Mouse (Mus musculus): ENCODE measurements around the gene Cfap36. TPM values are rescaled to one million over a fixed set of nuclear protein-coding genes. Genes with fewer than 3 reads are reported as not detected.

The Cfap36 gene
- 10 to 100 TPM; 29.6 to 32.0 TPM for polyA plus RNA-seq (2017; shearing (Covaris generic))

- ATAC-seq = peak; percentile 100
These were observed at the start of gene Cfap36 for GRCm38 (mm10) chr11:29246883-29247650. Cfap36 (minus strand) TSS chr11:29247409.

GRCm38 (mm10) chr11:29287305-29287704 is 40.1 kb upstream of the Cfap36 start:
- ATAC-seq = no peak

GRCm38 (mm10) chr11:29286040-29286439 is 38.8 kb upstream of the Cfap36 start:
- no peak for ATAC-seq

GRCm38 (mm10) chr11:29274758-29275157 is 27.5 kb upstream of the Cfap36 start:
- no peak for ATAC-seq

GRCm38 (mm10) chr11:29267824-29268223 is 20.6 kb upstream of the Cfap36 start:
- no peak for ATAC-seq

GRCm38 (mm10) chr11:29254643-29255042 is 7.4 kb upstream of the Cfap36 start:
- ATAC-seq = no peak

GRCm38 (mm10) chr11:29248386-29248785 is 1.2 kb upstream of the Cfap36 start:
- no peak for ATAC-seq

GRCm38 (mm10) chr11:29247725-29248124 is 516 bp upstream of the Cfap36 start:
- ATAC-seq = no peak

- no peak for ATAC-seq
These were observed 1.2 kb downstream of the Cfap36 start for GRCm38 (mm10) chr11:29245988-29246387.

- no peak for ATAC-seq
These were observed 5.2 kb downstream of the Cfap36 start for GRCm38 (mm10) chr11:29241961-29242360.

GRCm38 (mm10) chr11:29239353-29239752 is 7.9 kb downstream of the Cfap36 start:
- no peak for ATAC-seq

- ATAC-seq = no peak
These were observed 8.7 kb downstream of the Cfap36 start for GRCm38 (mm10) chr11:29238551-29238950.

GRCm38 (mm10) chr11:29238047-29238446 is 9.2 kb downstream of the Cfap36 start:
- no peak for ATAC-seq

GRCm38 (mm10) chr11:29237364-29237763 is 9.8 kb downstream of the Cfap36 start:
- ATAC-seq = no peak

- ATAC-seq = no peak
These were observed 13.6 kb downstream of the Cfap36 start for GRCm38 (mm10) chr11:29233569-29233968.

GRCm38 (mm10) chr11:29228957-29229356 is 18.3 kb downstream of the Cfap36 start:
- ATAC-seq = no peak

- ATAC-seq = no peak
These were observed 22.5 kb downstream of the Cfap36 start for GRCm38 (mm10) chr11:29224754-29225153.

GRCm38 (mm10) chr11:29222310-29222709 is 24.9 kb downstream of the Cfap36 start:
- no peak for ATAC-seq

GRCm38 (mm10) chr11:29219055-29219454 is 28.2 kb downstream of the Cfap36 start:
- ATAC-seq = no peak

GRCm38 (mm10) chr11:29216196-29216595 is 31.0 kb downstream of the Cfap36 start:
- no peak for ATAC-seq

- no peak for ATAC-seq
These were observed 37.4 kb downstream of the Cfap36 start for GRCm38 (mm10) chr11:29209774-29210173.

GRCm38 (mm10) chr11:29203653-29204052 is 43.6 kb downstream of the Cfap36 start:
- ATAC-seq = no peak

- no peak for ATAC-seq
These were observed 58.2 kb downstream of the Cfap36 start for GRCm38 (mm10) chr11:29188981-29189380.

GRCm38 (mm10) chr11:29181751-29182150 is 65.5 kb downstream of the Cfap36 start:
- ATAC-seq = no peak

- no peak for ATAC-seq
These were observed 66.6 kb downstream of the Cfap36 start for GRCm38 (mm10) chr11:29180657-29181056.
